Mouse (Mus musculus): ENCODE measurements around the gene Tmigd1.
A peak's percentile ranks its signal among the peaks of the same experiment; 100 is the strongest.

DNA sequence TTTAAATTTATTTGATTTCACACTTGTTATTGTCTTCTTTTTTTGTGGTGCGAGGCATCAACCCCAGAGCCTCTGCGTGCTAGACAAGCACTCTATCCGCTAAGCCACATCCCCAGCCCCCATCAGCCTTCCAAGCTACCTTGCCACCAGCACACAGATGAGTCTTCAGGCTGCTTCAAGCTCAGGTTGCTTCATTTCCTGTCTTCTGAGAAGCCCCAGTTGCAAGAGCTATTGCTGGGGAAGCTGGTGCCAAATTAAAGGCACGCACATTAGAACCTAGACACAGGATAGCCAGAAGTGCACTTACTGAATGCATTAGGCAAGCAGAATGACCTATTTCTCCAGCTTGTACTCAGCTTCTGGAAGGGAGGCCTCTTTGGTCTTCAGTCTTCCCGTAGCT, 22.1 kb upstream of the Tmigd1 start:
- TF ChIP-seq EP300 (IDR thresholded peaks at IDR 0.05) (0 out of 2 replicates have a peak, but pooled peaks have one; percentile 12), CTCF (IDR thresholded peaks at IDR 0.05) (no peak)

Data from lung, postnatal 0 days (tissue).